Mouse (Mus musculus) heart, adult 2 months (tissue): ENCODE measurements around the gene Tsnaxip1. TPM values are rescaled to one million over a fixed set of nuclear protein-coding genes. Genes with fewer than 3 reads are reported as not detected.

ENCODE experiments used
- DNase-seq, 2 experiments: peaks; one replicate each; pipeline ENCODE4 v3.0.0; 2021
- H3K27ac ChIP-seq: fragments of 200-600 bp; 2 replicates; pipeline ENCODE4 v1.8.1; 2022
- H3K27me3 ChIP-seq: fragments of 200-500 bp; 2 replicates; pipeline ENCODE4 v1.6.1; 2012; ENCODE audit warnings: mild to moderate bottlenecking, low read length, inconsistent platforms, mixed read lengths; ENCODE audit not compliant: control insufficient read depth, insufficient read depth
- H3K36me3 ChIP-seq: fragments of 200-500 bp; 2 replicates; pipeline ENCODE4 v1.6.1; 2012; ENCODE audit warnings: low read length, inconsistent platforms; ENCODE audit not compliant: control insufficient read depth, insufficient read depth
- H3K4me1 ChIP-seq: fragments of 200-500 bp; 2 replicates; pipeline ENCODE4 v1.6.1; 2011; ENCODE audit warnings: low read length; ENCODE audit not compliant: control insufficient read depth, insufficient read depth
- H3K4me3 ChIP-seq: fragments of 200-600 bp; 2 replicates; pipeline ENCODE4 v1.8.1; 2022
- H3K79me2 ChIP-seq: fragments of 200-500 bp; replicated peaks from 2 replicates; pipeline ENCODE4 v1.6.1; 2012; ENCODE audit warnings: mild to moderate bottlenecking, inconsistent platforms, low read length, moderate library complexity, mixed read lengths; ENCODE audit not compliant: control insufficient read depth, insufficient read depth
- H3K9ac ChIP-seq: fragments of 200-500 bp; 2 replicates; pipeline ENCODE4 v1.6.1; 2012; ENCODE audit warnings: low read depth, mild to moderate bottlenecking, control low read depth, inconsistent platforms, low read length, mixed read lengths
- CTCF ChIP-seq: fragments of 200-600 bp; IDR thresholded peaks from 2 replicates; pipeline ENCODE4 v1.8.1; 2022; ENCODE audit warnings: antibody characterized with exemption, mild to moderate bottlenecking, moderate library complexity
- EP300 ChIP-seq: fragments of 200-500 bp; IDR thresholded peaks from 2 replicates; pipeline ENCODE4 v1.6.1; 2011; ENCODE audit warnings: low read depth, low read length, control low read depth; ENCODE audit not compliant: insufficient read depth
- POLR2A ChIP-seq: fragments of 200-500 bp; IDR thresholded peaks from 2 replicates; pipeline ENCODE4 v1.6.1; 2011; ENCODE audit warnings: mild to moderate bottlenecking, low read depth, low read length, control low read depth; ENCODE audit not compliant: insufficient read depth
- WGBS: fragments of 180-500 bp; shearing (Covaris S2); methylation state at CpG from one replicate; pipeline ENCODE4 v1.1.7; 2018; 5-methylcytosine and 5-hydroxymethylcytosine counted together
- intact Hi-C: fragments of 180-260 bp; cut with DNase I; formaldehyde crosslinking; loops from one replicate; pipeline ENCODE4 v1.15.1; 2025
- polyA plus RNA-seq: library from polyadenylated mRNA; depleted of rRNA; stranded (reverse); fragments of >200 nt; gene quantifications from 2 replicates; pipeline ENCODE4 v1.2.3, GENCODE M21; 2012
- total RNA-seq, 2 experiments: library from RNA; stranded (reverse); gene quantifications; 2 replicates each; pipeline ENCODE4 v1.2.3; 2021

Tsnaxip1 gene
- total and polyA plus RNA-seq, 3 experiments, result 0.20 TPM; not detected in 2

GRCm38 (mm10) chr8:105859314-105859713, 31.8 kb downstream of the Tsnaxip1 start:
- peaks cover 7% of the 10 kb centered on the region for H3K36me3 ChIP-seq
- peak overlapping the region; percentile 97 for H3K27ac ChIP-seq
- WGBS, result 61% methylated on average over 5 of the region's 5 CpGs
- intact Hi-C loops, result no loop called here
- DNase-seq, result no peak
- no peak overlapping the region for H3K4me3 ChIP-seq
- TF ChIP-seq CTCF (no peak), EP300 (no peak), POLR2A (no peak)
- no peaks in the 10 kb centered on the region for H3K27me3 ChIP-seq
- H3K9ac ChIP-seq, result no peak overlapping the region
- H3K79me2 ChIP-seq, result 0 out of 2 replicates have a peak, but pooled peaks cover 1% of the 10 kb centered on the region
- H3K4me1 ChIP-seq, result peaks cover 10% of the 10 kb centered on the region

- peak within 1 kb of the TSS; percentile 97 for H3K27ac ChIP-seq
- peaks cover 7% of the 10 kb centered on the region for H3K36me3 ChIP-seq
- intact Hi-C loops, result loop anchor here (2.0 kb wide), 2 partner anchors 20 to 38 kb away; partner anchors contain the start of gene Edc4
- no peaks in the 10 kb centered on the region for H3K27me3 ChIP-seq
- DNase-seq, result peak; percentile 92 to 98
- peaks cover 9% of the 10 kb centered on the region for H3K4me1 ChIP-seq
- TF ChIP-seq POLR2A (peak; percentile 66), CTCF (no peak), EP300 (peak; percentile 71; the same call in 1 of the 2 replicates)
- H3K4me3 ChIP-seq, result peak within 1 kb of the TSS; percentile 92
- WGBS, result under 1% methylated on average over 59 of the region's 59 CpGs
- 0 out of 2 replicates have a peak, but pooled peaks cover 1% of the 10 kb centered on the region for H3K79me2 ChIP-seq
- H3K9ac ChIP-seq, result peak within 1 kb of the TSS; percentile 78
Measured at GRCm38 (mm10) chr8:105860143-105860981, 32.8 kb downstream of the Tsnaxip1 start, which contains the start of gene Nutf2. Gene Nutf2, plus strand, starts transcription at chr8:105860580.

GRCm38 (mm10) chr8:105861951-105862350, 34.4 kb downstream of the Tsnaxip1 start:
- Histone ChIP-seq H3K27ac (no peak overlapping the region; the same call in 1 of the 2 replicates), H3K4me3 (no peak overlapping the region), H3K27me3 (no peaks in the 10 kb centered on the region), H3K4me1 (peaks cover 3% of the 10 kb centered on the region), H3K9ac (no peak overlapping the region), H3K79me2 (0 out of 2 replicates have a peak, but pooled peaks cover 1% of the 10 kb centered on the region), H3K36me3 (peaks cover 1% of the 10 kb centered on the region)
- intact Hi-C loops, result loop anchor here (2.0 kb wide), 2 partner anchors 19 to 37 kb away; partner anchors contain the start of gene Edc4
- WGBS, result 11% methylated on average over 1 of the region's 1 CpGs
- TF ChIP-seq EP300 (no peak), CTCF (peak; percentile 30), POLR2A (no peak)
- DNase-seq, result no peak

- H3K27ac ChIP-seq, result no peak overlapping the region
- intact Hi-C loops, result no loop called here
- H3K79me2 ChIP-seq, result peaks cover 5% of the 10 kb centered on the region
- H3K9ac ChIP-seq, result no peak overlapping the region
- H3K4me3 ChIP-seq, result no peak overlapping the region
- peaks cover 4% of the 10 kb centered on the region; the same call in 1 of the 2 replicates for H3K36me3 ChIP-seq
- H3K4me1 ChIP-seq, result peaks cover 2% of the 10 kb centered on the region
- no peaks in the 10 kb centered on the region for H3K27me3 ChIP-seq
- 82% methylated on average over 6 of the region's 6 CpGs for WGBS
- DNase-seq, result no peak
- peak; percentile 44 for TF ChIP-seq CTCF
- TF ChIP-seq EP300, result no peak
Measured at GRCm38 (mm10) chr8:105866364-105867029, 39.0 kb downstream of the Tsnaxip1 start.

GRCm38 (mm10) chr8:105874301-105874700, 46.8 kb downstream of the Tsnaxip1 start:
- H3K27me3 ChIP-seq, result no peaks in the 10 kb centered on the region
- H3K79me2 ChIP-seq, result no peaks in the 10 kb centered on the region; the same call in none of the 2 replicates
- peak overlapping the region; percentile 4; the same call in 1 of the 2 replicates for H3K4me3 ChIP-seq
- 11% methylated on average over 6 of the region's 6 CpGs for WGBS
- DNase-seq, result peak in 1 of 2 experiments; percentile 52
- TF ChIP-seq POLR2A (no peak), EP300 (no peak), CTCF (no peak)
- H3K36me3 ChIP-seq, result peaks cover 15% of the 10 kb centered on the region
- H3K9ac ChIP-seq, result peak overlapping the region; percentile 11; the same call in 1 of the 2 replicates
- peak overlapping the region; percentile 80 for H3K27ac ChIP-seq
- H3K4me1 ChIP-seq, result peaks cover 16% of the 10 kb centered on the region
- intact Hi-C loops, result no loop called here
